Mouse (Mus musculus) megakaryocyte-erythroid progenitor cell, adult 5 weeks (primary cell): ENCODE measurements around the gene Mettl21a. TPM values are rescaled to one million over a fixed set of nuclear protein-coding genes. Genes with fewer than 3 reads are reported as not detected.

Source experiments
- polyA plus RNA-seq: library from polyadenylated mRNA; stranded (reverse); fragments of >175 nt; gene quantifications from 2 replicates; pipeline ENCODE4 v1.2.3, GENCODE M21; 2012

The Mettl21a gene
- 6.7 and 12.1 TPM in 2 replicates for polyA plus RNA-seq

DNA sequence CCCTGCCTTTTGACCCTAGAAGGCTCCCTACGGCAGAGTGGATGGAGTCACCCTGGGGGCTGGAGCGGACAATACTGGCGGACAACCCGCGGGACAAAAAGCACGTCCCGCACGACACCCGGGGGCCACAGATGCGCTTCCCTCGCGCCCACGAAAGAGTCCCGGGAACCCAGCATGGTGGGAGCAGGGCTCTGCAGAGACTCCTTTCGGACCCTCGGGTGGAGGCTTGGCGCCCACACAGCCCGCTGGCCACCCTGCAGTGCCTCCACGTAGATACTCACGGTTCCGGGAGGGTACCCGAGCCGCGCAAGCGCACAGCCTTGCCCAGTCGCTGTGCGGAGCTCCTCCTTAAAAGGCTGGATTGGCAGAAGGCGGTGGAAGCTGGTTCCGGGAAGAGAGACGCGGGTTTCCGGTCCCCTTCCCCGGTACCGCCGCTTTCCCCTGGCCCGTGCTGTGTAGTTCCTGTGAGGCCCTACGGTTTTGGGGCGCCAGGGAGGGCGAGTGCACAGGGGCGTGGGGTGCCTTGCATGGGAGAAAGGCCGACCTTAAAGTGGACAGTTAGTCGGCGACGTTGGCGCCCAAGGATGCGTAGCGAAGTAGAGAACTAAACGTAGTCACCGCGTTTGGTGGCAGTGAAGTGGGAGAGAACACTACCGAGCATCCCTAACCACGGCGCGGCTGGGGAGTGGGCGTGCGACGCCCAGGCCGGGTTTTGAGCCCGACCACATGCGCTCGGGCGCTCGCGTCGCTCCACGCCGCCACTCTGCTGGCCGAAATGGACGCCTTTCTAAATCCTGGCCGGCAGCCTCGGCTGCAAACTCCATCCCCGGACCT lies at the start of gene Mettl21a:
Mettl21a (minus strand) TSS at position 362 of the 834 bp plus-strand sequence.

Other genes starting within 250 kb of the Mettl21a start
- gene Creb1, start 84.6 kb downstream of the Mettl21a start, polyA plus RNA-seq, result 10.6 and 13.0 TPM in 2 replicates
- gene Ccnyl1, start 73.2 kb upstream of the Mettl21a start, polyA plus RNA-seq, result 28.2 and 32.6 TPM in 2 replicates
- gene Fzd5, start 120.5 kb upstream of the Mettl21a start, polyA plus RNA-seq, result 10.9 and 13.4 TPM in 2 replicates